Mouse (Mus musculus) E14TG2a.4 (cell line): ENCODE measurements around the gene Rims1.

Source experiments
- CTCF ChIP-seq: conservative IDR thresholded peaks from 2 replicates; pipeline ENCODE4 v1.5.1; 2014; ENCODE audit warnings: low read length
- POU5F1 ChIP-seq: IDR thresholded peaks from 2 replicates; pipeline ENCODE4 v1.6.1; 2014; ENCODE audit warnings: low read length, borderline replicate concordance

DNA sequence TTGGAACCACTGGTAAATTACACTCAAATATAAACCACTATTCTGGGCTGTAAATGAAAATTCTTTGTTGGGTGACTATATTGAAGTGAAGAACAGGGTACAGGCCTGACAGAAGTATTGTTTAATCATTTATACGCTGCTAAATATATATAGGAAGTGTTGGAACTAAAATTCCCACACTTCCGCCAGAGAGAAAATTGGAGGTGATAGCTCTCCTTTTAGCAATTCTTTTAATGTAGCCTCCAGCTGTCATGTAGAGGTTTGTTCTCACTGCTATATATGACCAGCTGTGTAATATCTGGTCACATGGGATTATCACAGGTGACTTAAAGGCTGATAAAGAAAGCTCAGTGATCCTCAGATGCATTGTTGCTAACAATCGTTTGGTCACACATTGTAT lies 144.0 kb downstream of the Rims1 start:
- TF ChIP-seq CTCF (no peak), POU5F1 (no peak)
